17 mouse cellular contexts compared by ENCODE assay signal in the genomic region with DNA sequence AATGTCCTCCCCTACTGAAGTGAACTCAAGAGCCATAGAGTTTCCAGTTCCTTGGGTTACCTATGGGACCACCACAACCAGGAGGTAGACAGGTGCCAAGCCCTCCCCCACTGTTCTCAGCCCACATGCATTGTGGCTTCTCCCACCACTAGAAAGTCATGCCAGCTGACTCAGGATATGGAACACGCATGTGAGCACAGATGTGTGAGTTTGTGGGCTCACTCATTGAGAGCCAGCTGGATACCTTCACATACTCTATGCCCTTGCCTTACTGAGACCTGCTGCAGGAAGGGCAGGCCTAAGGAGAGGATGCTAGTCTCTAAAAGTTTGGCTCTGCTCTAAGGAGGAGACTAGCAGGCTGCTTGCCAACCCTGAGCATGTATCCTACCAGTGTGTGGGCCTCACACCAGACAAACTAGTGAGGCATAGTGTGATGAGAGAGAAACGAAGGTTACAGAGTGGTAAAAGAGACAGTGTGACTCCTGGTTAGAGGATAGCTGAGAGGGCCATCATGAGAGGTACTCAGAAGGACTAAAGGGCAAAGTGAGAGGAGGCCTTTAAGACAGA. TPM values are rescaled to one million over a fixed set of nuclear protein-coding genes. Genes with fewer than 3 reads are reported as not detected.
DNase-seq lines count a peak whose midpoint lies in the region; ATAC-seq and TF ChIP-seq lines count a peak whose summit lies in the region.
"Had no signal": no experiment of that assay in that cellular context is flagged by ENCODE, and none has a peak within 500 bp of the region (broad histone marks: within the 10 kb centered on the region; RNA-seq: fewer than 3 reads in every experiment).

No protein-coding gene starts in this region.

- no peaks in the 10 kb centered on the region for H3K27me3 ChIP-seq in embryonic facial prominence, embryonic 15.5 days
- H3K27me3 ChIP-seq in forebrain, embryonic 14.5 days (replicated peaks; ENCODE audit: control insufficient read depth, insufficient read depth, low read length) = no peaks in the 10 kb centered on the region

- no peak for TF ChIP-seq CTCF in left cerebral cortex, adult 2 months (IDR thresholded peaks at IDR 0.05)

- no peak for DNase-seq in left cerebral cortex, adult 2 months (ENCODE audit: extremely low spot score in 1 of 2, low spot score in 2 of 2)
- no peak for DNase-seq in left cerebral cortex, adult 9 months (ENCODE audit: low spot score in 2 of 2)
- peak; percentile 52 for DNase-seq in brain, adult 2 months (ENCODE audit: low read depth, low spot score)
- DNase-seq in thymus, postnatal 14 days = peak; percentile 76
- DNase-seq in adrenal gland, postnatal 4 days (ENCODE audit: low spot score in 2 of 2) = no peak
- no peak for DNase-seq in forebrain, embryonic 14.5 days (ENCODE audit: low spot score)
- DNase-seq: cerebellum, adult 8-10 months had no signal

- ATAC-seq in embryonic facial prominence, embryonic 15.5 days (ENCODE audit: insufficient number of reproducible peaks, low FRiP score, low TSS enrichment, low read depth) = no peak
- ATAC-seq in forebrain, embryonic 14.5 days = no peak
- ATAC-seq: midbrain, embryonic 16.5 days had no signal

- H3K4me3 ChIP-seq in left cerebral cortex, adult 2 months = no peak overlapping the region
- H3K4me3 ChIP-seq in embryonic facial prominence, embryonic 15.5 days (replicated peaks) = peak overlapping the region; percentile 23; the same call in 1 of the 2 replicates
- no peak overlapping the region for H3K4me3 ChIP-seq in forebrain, embryonic 14.5 days (ENCODE audit: low read depth, low read length)
- H3K4me3 ChIP-seq: forebrain, embryonic 10.5 days; heart, embryonic 10.5 days had no signal

- intact Hi-C loops in left cerebral cortex, adult 2 months (cut with DNase I) = no loop called here

- 78% methylated on average over 2 of the region's 2 CpGs for WGBS in embryonic facial prominence, embryonic 15.5 days
- 65% methylated on average over 2 of the region's 2 CpGs for WGBS in forebrain, embryonic 14.5 days

- H3K36me3 ChIP-seq in embryonic facial prominence, embryonic 15.5 days = no peaks in the 10 kb centered on the region
- no peaks in the 10 kb centered on the region for H3K36me3 ChIP-seq in forebrain, embryonic 14.5 days (ENCODE audit: control insufficient read depth, insufficient read depth, low read length)
- H3K36me3 ChIP-seq: forebrain, embryonic 10.5 days; heart, embryonic 10.5 days had no signal

- H3K9me3 ChIP-seq in embryonic facial prominence, embryonic 15.5 days (replicated peaks) = no peaks in the 10 kb centered on the region
- H3K9me3 ChIP-seq in forebrain, embryonic 14.5 days (replicated peaks; ENCODE audit: control insufficient read depth, low read length) = no peaks in the 10 kb centered on the region
- H3K9me3 ChIP-seq: forebrain, embryonic 10.5 days; heart, embryonic 10.5 days had no signal

- H3K4me1 ChIP-seq in embryonic facial prominence, embryonic 15.5 days = peaks cover 9% of the 10 kb centered on the region; the same call in 1 of the 2 replicates
- H3K4me1 ChIP-seq in forebrain, embryonic 14.5 days (ENCODE audit: control insufficient read depth, insufficient read depth, low read length) = 0 out of 2 replicates have a peak, but pooled peaks cover 3% of the 10 kb centered on the region

- no peak overlapping the region for H3K4me2 ChIP-seq in embryonic facial prominence, embryonic 15.5 days (replicated peaks)
- no peak overlapping the region for H3K4me2 ChIP-seq in forebrain, embryonic 14.5 days (ENCODE audit: low read length)

- H3K9ac ChIP-seq in embryonic facial prominence, embryonic 15.5 days = no peak overlapping the region
- no peak overlapping the region for H3K9ac ChIP-seq in forebrain, embryonic 14.5 days (ENCODE audit: low read length)

- H3K27ac ChIP-seq in left cerebral cortex, adult 2 months = 0 out of 2 replicates have a peak overlapping the region, but pooled peaks have one; percentile 32
- H3K27ac ChIP-seq in embryonic facial prominence, embryonic 15.5 days (replicated peaks) = no peak overlapping the region
- no peak overlapping the region for H3K27ac ChIP-seq in forebrain, embryonic 14.5 days (ENCODE audit: low read depth, low read length)
- H3K27ac ChIP-seq: forebrain, embryonic 10.5 days; hindbrain, postnatal 0 days had no signal

RNA-seq across cellular contexts. Expression of a gene that starts 1.6 kb away (rescaled TPM):
- under 1 TPM in 1 of 2 experiments, not detected in 1; 0.75 TPM for total RNA-seq in left cerebral cortex, adult 2 months (2021)
- polyA plus RNA-seq in embryonic facial prominence, embryonic 15.5 days (2015; fragmentation: Nextera tagmentation; extraction: Ambion mirVana) = 63.7 and 71.1 TPM in 2 replicates
- total RNA-seq in adrenal gland, postnatal 4 days (2021) = 1 to 10 TPM in 1 of 2 experiments, under 1 TPM in 1; 0.59 to 1.8 TPM
- not detected in 2 replicates for polyA plus RNA-seq in forebrain, embryonic 14.5 days (2014; fragmentation: Nextera tagmentation; extraction: Ambion mirVana)
- total RNA-seq: hematopoietic stem cell, adult 5-6 weeks; hindbrain, postnatal 0 days; liver, adult 2 months; megakaryocyte-erythroid progenitor cell, adult 5-6 weeks; MEL had no signal
- polyA plus RNA-seq: forebrain, embryonic 10.5 days; liver, adult 2 months; midbrain, embryonic 16.5 days; testis, adult 2 months had no signal

RNA-seq across cellular contexts. Expression of a gene that starts 8.8 kb away (rescaled TPM):
- total RNA-seq in left cerebral cortex, adult 2 months (2021) = 10 to 100 TPM; 16.2 to 21.4 TPM
- polyA plus RNA-seq in embryonic facial prominence, embryonic 15.5 days (2015; fragmentation: Nextera tagmentation; extraction: Ambion mirVana) = 3.8 and 5.0 TPM in 2 replicates
- 10 to 100 TPM in 1 of 2 experiments, 1 to 10 TPM in 1; 9.6 to 13.5 TPM for total RNA-seq in adrenal gland, postnatal 4 days (2021)
- polyA plus RNA-seq in forebrain, embryonic 14.5 days (2014; fragmentation: Nextera tagmentation; extraction: Ambion mirVana) = 10.4 TPM in 2 replicates
- total RNA-seq: hematopoietic stem cell, adult 5-6 weeks; megakaryocyte-erythroid progenitor cell, adult 5-6 weeks; MEL had no signal

RNA-seq across cellular contexts. Expression of a gene that starts 42.5 kb away (rescaled TPM):
- total RNA-seq in left cerebral cortex, adult 2 months (2021) = 10 to 100 TPM; 28.9 to 29.1 TPM
- 0.91 and 1.1 TPM in 2 replicates for polyA plus RNA-seq in embryonic facial prominence, embryonic 15.5 days (2015; fragmentation: Nextera tagmentation; extraction: Ambion mirVana)
- 1 to 10 TPM; 1.3 TPM for total RNA-seq in adrenal gland, postnatal 4 days (2021)
- polyA plus RNA-seq in forebrain, embryonic 14.5 days (2014; fragmentation: Nextera tagmentation; extraction: Ambion mirVana) = 3.4 TPM in 2 replicates

Comparison
In these comparisons a context has a peak if more than half of its experiments do, and no peak if none do; other contexts are left out.
1. DNase-seq: peak in brain, adult 2 months (single experiment) and thymus, postnatal 14 days (single experiment); none in left cerebral cortex, adult 2 months (0 of 2), left cerebral cortex, adult 9 months (0 of 2), adrenal gland, postnatal 4 days (0 of 2) and forebrain, embryonic 14.5 days (single experiment).
2. RNA of a gene that starts 42.5 kb away (total RNA-seq): 28.9 to 29.1 TPM in left cerebral cortex, adult 2 months; 1.3 TPM in adrenal gland, postnatal 4 days; every median in the first group is over 10 times any median in the second.